Mouse (Mus musculus) kidney, postnatal 25 days (tissue): ENCODE results near the gene Ebi3.

Source experiments
- DNase-seq, 2 experiments: peaks; one replicate each; pipeline ENCODE4 v3.0.0; 2021; ENCODE audit warnings: mixed read lengths in 2 of 2

Gene Ebi3

DNA sequence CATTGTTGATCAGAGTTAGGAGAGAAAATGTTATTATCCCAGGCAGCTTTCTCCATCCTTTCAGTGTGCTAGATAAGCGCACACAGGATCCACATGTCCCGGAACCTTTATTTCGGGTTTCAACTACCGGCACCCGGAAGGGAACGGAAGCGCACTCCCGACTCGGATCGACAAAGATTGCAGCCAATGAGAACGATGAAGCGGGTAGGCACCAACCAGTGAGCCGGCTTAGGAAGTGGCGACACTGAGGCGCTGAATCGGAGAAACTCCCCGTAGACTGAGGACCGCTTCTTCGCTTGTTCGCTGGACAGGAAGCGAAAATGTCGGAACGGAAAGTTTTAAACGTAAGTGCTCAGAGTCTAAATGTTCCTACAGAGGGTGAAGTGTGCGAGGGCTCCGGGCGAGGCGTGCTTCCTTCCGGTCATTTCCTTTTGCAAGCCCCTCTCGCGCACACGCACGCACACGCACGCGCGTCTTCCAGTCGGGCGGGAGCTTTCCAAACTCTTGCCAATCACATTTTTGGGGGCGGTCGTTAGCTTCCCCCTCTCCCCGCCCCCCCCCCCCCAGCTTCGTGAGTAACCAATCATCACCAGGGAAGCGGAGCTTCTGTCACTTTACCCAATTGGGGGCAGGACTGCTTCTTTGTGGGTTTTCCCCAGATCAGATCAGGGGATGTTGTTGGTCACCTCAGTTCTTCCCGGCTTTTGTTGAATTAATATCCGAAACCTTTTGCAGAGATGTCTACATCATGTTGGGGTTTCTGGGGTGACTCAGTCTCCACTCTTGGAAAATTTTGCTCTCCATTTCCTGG lies 6.7 kb downstream of the Ebi3 start, which contains the start of gene Yju2:
TSS of gene Yju2 (plus strand) at position 182 of the 811 bp plus-strand sequence.
- peak; percentile 92 to 97 for DNase-seq

DNA sequence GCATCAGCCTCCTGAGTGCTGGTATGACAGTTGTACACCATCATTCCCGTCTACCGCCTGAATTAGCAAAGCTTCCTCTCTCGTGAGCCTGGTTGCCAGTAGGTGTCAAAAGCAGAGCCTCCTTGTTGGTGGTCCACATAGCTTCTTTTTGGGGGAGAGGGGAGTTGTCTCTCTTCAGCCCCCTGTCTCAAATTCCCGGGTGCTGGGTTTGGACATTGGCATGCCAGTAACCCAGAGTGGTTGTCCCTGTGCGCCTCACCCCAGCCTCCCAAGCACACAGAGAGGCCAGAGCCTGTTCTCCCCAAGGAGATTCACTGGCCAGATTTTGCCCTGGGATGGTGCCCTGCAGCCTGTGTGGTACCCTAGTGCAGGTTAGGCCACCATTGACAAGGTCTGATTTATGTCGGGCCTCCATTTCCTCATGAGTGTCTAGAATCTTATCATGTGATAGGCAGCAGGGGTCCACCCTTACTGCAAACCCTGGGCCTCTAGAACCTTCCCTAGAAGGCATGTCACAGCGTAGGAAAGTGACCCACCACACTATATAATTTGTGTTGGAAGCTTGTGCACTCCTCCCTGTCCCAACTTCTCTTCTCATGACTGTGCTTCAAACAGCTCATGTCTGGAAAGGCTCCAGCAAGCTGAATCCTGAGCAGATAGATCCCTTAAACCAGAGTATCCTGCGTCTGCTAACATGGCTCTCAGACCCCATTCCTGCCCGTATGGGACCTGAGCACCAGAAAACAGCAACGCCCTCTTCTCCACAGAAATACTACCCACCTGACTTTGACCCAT lies 7.7 kb downstream of the Ebi3 start:
- peak in 1 of 2 experiments; percentile 29 for DNase-seq

DNA sequence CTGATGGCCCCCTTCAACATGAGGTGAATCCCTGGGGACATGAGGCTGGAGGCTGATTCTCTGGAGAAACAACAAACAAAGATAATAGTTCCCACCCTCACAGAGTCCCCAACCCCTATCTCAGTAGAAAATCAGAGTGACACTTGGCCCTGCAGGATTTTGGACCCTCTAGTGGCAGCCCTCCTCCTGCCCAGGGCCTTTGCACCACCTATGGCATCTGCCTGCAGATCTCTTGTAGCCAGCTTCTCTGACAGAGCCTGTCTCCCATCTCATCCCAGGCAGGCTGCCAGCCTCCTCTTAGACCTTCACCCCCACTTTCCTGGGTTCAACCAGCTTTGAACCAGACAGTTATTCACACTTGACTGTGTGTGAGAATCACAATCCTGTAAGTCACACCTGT lies 8.4 kb downstream of the Ebi3 start:
- peak in 1 of 2 experiments; percentile 31 for DNase-seq

DNA sequence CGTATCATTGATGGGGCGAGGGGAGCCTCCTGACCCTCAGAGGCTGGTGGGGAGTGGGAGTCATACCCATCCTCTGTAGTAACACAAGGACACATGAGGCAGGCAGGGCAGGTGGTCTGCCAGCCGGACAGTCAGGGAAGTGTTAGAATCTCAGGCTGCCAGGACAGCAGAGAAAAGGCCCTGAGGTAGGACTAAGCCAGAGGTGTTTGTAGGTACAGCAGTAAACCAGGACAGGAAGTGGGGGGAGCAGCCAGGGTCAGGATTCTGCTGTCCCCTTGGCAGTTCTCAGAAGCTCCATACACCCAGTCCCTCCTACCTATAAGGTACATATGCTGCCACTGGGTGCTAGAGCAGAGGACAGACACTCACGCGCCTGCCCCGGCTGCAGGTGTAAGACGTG lies 9.2 kb downstream of the Ebi3 start:
- DNase-seq, result peak in 1 of 2 experiments; percentile 23

DNA sequence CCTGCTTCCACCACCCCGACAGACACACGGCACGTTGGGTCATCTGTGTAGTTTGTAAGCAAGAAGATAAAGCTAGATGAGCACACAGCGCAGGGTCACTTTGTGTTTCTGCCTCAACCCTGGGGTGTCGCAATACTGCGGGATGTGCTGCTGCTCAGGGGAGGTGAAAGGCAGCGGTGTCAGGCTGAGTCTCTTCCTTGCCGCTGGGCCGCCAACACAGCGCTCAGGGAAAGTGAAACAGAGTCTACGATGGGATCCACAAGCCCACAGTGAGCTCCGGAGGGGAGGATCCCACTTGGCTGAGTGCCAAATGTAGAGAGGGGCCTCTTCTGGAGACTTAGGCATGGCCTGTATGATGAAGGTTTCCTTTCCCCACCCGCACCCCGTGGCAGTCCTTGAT lies 10.7 kb downstream of the Ebi3 start:
- peak in 1 of 2 experiments; percentile 36 for DNase-seq

DNA sequence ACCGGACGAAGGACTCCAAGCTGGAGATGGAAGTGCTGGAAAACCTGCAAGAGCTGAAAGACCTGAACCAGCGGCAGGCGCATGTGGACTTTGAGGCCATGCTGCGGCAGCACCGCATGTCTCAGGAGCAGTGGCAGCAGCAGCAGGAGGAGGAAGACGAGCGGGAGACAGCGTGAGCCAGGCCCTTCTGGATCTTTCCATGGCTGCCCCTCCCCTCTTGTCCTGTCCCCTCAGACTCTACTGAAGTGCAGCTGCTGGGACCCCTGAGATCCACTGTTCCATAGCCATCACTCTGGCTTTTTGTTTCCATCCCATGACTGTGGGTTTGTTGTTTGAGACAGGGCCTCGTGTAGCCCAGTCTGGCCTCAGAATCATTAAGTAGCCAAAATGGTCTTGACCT lies 12.1 kb downstream of the Ebi3 start:
- peak in 1 of 2 experiments; percentile 30 for DNase-seq

DNA sequence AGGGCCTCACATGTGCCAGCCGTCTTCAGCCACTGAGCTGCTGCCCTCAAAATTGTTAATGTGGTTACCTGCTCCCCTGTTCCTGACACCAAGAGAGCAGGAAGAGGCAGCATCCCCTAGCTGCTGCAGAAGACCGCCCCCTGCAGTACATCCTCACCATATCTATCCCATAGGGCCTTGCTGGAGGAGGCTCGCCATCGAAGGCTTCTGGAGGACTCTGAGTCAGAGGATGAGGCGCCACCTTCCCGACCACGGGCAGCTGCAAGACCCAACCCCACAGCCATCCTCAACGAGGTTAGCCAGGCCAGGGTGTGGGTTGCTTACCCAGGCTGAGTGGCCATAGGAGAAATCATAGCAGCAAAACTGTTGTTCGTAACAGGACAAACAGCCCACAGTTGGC lies 12.6 kb downstream of the Ebi3 start:
- peak in 1 of 2 experiments; percentile 37 for DNase-seq

DNA sequence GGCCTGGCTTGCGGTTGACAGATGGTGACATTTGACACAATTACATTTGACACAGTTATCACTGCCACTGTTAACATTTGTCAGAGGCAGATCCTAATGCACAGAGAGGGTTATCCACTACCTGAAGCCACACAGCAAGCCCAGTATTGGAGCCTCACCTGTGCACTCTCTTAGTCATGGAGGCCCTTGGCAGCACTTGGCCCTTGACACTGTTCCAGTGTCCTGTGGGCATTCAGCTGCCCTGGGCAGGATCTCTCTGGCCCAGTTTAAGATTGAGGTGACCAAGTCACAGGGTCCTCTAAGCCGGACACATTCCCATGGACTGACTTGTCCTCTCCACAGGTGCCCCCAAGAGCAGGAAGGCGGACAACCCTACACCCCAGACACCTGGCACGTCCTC lies 14.7 kb downstream of the Ebi3 start:
- peak in 1 of 2 experiments; percentile 29 for DNase-seq

DNA sequence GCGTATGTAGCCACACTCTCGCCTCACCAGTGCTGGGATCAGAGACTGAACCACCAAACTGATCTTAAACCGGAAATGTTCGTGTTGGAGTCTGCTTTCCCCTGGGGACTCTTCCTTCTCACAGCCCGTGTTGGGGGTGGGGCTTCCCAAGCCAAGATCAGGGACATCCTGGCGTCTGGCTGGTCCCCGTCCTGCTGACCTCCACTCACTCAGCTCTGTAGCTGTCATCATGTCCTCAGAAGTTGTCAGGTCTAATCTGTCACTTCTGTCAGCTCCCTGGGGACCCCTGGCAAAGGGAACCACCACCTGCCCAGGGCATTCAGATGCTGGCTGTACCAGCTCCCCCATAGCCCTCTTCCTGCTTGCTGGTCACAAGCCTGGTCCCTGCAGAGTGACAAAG lies 15.8 kb downstream of the Ebi3 start:
- peak; percentile 41 to 55 for DNase-seq

DNA sequence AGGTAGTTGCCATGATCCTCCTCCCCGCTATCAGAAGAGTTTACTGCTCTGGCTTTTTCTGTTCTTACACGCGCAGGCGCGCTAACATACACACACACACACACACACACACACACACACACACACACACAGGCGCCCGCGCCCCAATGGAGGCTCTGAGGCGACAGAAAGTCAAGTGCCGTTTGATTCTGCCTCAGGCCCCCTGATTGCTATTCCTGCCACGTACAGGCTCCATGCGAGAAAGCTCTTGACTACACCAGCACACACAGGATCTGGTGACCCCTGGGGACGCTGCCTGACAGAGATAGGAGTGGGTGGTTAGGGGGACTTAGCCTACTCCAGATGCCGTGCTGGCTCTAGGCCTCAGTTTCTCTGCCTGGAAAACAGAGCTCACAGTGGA lies 17.1 kb downstream of the Ebi3 start:
- DNase-seq, result peak; percentile 56 to 83

DNA sequence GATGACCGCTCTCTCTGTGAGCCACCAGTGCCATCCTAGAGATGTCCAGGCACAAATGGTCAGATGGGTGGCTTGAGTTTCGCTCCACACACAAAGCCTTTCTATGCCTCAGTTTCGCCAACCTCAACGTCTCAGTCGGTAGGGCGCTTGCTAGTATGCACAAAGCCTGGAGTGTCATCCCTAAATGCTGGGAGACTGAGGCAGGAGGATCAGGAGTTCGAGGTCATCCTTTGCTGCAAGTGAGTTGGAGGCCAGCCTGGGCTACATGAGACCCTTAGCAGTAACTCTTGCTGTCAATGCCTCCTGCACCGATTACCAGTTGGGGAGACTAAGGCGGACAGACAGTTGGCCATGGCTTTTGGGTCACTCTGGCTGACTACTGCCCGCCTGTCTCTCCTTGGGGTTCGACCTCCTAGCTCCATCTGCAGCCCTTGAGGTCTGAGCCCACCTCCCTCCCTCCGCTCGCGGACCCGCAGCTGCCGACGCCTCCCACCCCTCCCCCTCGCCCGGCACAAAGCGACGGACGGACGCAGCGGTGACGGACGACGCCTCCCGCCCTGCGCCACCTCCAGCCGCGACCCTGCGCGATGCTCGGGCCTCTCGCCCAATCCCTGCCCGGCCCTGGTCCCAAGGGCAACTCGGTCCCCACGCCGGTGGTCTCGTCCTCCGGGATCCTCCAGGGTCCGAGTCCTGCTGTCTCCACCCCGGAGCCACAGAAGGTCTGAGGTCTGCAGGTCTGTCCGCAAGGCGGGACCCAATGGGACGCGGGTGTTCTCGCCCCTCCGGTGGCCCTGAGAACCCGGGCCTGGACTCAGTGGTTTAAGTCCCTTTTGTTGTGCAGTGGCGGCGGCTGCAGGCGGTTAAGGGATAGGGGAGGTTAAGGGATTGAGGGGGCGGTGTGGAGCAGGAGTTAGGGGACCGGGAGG lies 17.8 kb downstream of the Ebi3 start, which contains the start of gene Shd:
TSS of gene Shd (plus strand) at position 502 of the 926 bp plus-strand sequence.
- DNase-seq, result peak in 1 of 2 experiments; percentile 61

DNA sequence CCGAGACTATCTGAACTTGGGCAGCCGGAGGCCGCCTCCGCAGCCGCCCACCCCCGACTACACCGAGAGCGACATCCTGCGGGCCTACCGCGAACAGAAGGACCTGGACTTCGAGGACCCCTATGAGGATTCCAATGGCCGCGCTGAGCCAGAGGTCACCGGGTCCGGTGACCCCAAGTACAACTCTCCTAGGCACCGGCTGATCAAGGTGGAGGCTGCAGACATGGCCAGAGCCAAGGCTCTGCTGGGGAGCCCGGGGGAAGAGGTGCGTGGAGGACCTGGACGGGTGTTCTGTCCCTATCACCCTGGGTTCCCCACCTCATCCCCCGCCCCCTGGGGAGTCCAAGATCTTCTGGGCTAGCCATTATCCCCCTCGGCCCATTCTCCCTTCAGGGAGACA lies 19.0 kb downstream of the Ebi3 start:
- no peak for DNase-seq

DNA sequence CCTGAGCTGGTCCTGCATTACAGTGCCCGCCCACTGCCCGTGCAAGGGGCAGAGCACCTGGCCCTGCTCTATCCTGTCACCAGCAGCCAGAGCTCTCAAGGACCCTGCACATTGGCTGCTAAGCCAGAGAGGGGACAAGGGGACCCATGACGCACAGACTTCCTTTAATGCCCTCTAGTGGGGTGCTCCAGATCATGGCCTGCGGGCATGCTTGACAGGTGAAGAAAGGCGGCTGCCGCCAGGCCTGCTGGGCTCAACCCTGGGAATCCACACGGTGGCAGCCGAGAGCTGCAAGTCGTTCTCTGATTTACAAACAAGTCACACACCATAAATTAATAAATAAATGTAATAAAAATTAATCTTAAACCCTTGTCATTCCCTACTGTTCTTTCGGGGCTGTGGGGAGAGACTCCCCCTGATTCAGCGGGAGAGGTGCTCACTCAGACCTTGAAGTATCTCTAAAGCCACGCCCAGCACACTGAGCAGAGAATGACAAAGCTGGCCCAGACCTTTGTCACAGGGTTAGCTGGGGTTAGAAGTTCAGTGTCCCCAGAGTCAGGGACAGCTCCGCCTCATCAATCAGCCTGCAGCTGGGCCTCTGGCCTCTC lies 23.9 kb downstream of the Ebi3 start:
- DNase-seq, result peak; percentile 84 to 86

DNA sequence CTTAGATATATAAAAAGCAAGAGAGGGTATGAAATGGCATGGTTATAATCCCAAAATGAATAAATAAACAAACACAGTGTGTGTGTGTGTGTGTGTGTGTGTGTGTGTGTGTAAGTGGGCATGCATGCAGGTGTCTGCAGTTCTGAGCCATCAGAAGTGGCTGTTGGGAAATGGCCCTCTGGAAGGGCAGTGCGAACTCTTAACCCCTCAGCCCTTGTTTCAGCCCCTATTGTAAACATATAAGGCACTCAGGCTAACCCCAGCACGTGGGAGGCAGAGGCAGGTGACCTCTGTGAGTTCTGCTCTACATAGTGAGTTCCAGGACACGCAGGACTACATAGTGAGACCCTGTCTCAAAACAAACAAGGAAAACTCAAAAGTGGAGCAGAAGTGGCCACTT lies 24.9 kb downstream of the Ebi3 start:
- DNase-seq, result no peak

DNA sequence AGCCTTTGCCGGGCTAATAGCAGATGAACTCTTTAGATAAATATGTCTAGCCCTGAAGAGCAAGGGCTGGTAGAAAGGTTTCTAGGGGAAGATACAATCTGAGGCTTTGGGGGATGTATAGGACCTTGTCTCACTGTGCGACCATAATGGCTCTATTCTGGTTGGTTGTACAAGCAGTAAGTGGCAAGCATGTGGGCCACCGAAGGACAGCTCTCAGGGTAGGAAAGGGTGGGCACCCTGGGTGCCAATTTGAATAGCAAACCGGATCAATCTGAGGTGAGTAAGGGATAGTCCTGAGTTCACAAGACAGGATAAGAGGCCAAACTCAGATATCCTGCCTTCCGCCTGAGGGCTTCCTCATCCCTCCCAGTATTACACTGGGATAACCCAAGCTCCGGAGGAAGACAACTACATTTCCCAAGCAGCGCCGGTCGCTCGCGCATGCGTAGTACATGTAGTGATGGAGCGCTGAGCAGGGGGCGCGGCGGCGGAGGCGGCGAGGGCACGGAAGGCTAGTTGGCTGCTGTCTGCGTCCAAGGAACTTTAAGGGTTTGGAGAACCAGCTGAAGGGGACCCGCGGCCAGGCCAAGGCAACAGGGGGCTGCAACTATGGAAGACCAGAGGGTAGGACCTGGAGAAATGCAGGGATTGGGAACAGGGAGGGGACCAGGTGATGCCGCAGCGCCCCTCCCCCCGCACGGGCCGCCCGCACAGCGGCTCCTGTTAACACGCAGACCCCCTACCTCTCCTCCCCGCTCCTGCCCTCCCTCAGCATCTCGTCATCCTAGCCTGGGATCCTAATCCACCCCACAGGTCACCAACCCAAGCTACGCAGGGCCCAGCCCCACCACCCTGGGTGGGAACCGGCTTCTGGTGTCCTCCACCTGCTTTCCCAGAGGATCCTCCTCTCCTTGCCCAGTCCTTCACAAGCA lies 33.9 kb downstream of the Ebi3 start, which contains the start of gene Fsd1:
TSS of gene Fsd1 (plus strand) at position 480 of the 932 bp plus-strand sequence.
- DNase-seq, result peak in 1 of 2 experiments; percentile 45

DNA sequence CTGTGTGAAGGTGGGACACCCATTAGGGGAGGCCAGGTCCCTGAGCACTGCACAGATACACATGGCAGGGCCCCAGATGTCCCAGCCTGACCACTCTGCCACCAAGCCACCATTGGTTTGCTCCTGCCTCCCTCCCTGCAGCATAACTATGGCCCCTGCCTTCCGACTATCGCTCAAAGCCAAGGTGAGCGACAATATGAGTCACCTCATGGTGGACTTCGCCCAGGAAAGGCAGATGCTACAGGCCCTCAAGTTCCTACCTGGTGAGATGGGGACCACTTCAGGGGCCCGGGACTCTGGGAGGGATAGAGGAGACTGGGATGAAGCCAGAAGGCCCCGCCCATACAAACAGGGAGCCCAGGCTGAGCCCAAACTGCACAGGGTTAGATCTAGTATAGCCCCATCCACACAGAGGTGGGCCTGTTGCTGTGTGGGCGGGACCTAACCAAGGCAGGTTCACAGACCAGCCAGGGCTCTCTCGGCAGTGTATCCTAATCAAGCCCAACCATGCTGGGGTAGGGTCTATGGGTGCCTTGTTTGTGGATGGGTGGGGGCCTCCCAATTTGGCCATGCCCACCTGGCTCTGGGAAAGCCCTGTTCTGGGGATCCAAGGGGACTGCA lies 37.9 kb downstream of the Ebi3 start:
- DNase-seq, result no peak

DNA sequence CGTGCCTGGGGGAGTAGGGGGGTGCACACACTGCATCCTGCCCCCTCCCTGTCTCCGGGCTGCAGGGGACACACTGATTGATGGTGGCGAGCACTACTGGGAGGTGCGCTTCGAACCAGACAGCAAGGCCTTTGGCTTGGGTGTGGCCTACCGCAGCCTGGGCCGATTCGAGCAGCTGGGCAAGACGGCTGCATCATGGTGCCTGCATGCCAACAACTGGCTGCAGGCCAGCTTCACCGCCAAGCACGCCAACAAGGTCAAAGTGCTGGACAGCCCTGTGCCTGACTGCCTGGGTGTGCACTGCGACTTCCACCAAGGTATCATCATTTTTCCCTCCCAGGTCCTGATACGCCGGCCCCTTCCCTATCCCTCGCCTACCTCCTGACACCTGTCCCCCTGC lies 43.6 kb downstream of the Ebi3 start:
- peak; percentile 64 to 85 for DNase-seq

DNA sequence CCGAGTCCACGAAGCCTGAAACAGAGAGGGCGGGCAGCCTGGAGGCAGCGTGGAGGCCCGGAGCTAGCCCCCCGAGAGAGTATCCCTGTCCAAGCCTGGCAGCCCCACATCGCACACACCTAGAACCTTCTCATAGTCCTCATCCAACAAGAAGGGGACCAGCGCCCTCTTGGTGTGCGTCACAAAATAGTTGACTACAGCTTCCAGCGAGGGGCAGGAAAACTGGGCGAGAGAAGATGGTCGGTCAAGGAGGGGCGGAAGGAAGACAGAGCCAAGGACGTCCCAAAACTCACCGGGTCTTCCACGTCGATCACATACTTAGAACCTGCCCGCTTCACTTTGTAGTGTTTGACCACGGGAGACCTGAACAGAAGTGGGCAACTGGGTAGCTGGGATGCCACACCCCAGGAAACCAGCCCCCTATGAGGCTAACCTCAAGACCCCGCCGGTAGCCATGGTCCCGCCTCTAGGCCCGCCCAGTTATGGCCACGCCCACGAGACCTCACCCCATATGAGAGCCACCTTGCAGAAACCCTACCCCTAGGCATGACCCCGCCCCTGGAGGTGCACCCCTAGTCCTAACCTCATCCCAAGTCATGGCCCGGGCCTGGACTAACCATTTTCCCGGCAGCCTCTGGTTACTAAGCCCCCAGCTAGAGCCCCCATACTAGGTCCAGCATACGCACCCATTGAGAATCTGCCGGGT lies 47.5 kb downstream of the Ebi3 start:
- no peak for DNase-seq

DNA sequence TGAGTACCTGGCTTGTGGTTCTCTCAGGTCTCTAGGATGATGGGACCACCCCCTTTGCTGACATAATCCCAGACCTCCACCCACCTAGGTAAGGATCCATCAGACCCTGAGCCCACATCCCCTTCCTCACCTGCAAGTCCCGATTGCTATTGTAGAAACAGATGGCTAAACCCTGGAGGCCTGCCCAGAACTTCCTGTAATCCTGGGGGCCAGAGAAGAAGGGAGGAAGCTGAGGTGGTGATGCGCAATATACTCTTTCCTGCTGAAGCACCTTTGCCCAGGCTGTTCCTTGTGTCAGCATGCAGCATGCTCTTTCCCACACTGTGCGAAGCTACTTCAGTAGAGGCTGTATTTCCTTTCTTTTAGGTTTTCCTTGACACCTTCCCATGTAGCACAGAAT lies 50.6 kb downstream of the Ebi3 start:
- DNase-seq, result no peak
